Mouse (Mus musculus): Measurements from ENCODE around the gene Ndufb11. TPM values are rescaled to one million over a fixed set of nuclear protein-coding genes. Genes with fewer than 3 reads are reported as not detected.

The Ndufb11 gene
- 65.7 and 81.8 TPM in 2 replicates for polyA plus RNA-seq (2012; rRNA removed; ENCODE audit: low replicate concordance)

DNA sequence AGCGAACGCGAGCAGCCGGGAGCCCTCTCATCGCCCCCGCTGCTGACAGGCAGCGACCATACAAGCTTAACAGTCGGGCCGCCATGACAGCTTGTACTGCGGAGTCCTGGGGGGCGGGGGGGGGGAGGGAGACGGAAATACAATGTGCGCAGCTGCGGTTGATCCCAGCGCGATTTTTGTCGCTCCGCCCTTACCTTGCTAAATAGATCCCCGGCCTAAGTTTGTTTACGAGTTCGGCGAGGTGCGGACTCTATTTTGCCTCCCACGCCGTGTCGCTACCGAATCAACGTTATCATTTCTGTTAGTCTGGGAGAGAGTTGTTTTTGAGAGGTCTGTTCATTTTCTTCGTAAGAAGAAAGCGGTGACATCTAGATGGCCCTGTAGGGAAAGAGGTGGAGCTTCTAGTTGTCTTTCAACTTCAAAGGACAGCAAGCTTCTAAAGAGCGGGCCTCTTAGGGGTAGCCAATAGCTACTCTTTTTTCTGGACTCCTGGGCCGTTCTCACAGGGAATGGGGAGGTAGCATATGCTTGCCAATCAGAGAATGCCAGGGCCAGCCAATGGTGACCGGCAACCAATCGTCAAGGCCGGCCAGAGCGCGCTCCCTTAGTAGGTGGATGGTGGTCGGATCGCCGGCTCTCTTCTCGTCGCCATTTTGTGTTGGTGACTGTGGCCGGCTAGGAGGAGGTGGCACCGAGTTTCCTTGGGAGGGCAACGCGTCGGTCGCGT, at the start of gene Ndufb11, which contains the start of gene Rbm10:
Gene Ndufb11 (minus strand): TSS at position 444 of the 727 bp plus-strand sequence.
Gene Rbm10 (plus strand): TSS at position 328 of the 727 bp plus-strand sequence.

DNA sequence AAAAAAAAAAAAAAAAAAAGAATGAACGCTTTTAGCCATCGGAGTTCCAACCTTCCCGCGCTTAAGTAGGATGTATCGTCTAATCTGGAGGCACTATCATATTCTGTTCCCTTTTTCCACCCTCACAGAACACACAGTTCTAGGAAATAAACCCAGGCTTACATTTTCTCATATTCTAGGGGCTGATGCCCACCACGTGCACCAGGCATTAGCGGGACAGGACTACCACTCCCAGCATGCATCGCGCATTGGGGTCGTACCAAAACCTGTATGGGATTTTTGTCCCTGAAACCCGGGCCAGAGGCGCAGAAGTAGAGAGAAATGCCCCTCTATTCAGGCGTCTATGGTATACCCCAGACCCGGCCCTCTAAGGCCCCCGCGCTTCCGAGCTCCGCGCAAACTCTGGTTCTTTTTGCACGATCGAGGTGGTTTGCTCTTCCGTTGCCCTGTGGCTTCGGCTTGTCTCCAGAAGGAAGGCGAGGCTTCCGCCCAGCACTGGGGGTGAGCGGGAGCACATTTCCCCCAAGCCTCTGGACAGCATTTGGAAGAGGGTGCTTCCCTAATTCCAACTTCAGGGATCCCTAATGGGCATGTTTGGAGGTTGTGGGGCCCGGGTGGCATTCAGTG, 40.7 kb upstream of the Ndufb11 start, which contains the start of gene Uba1:
Gene Uba1 (plus strand): TSS at position 301 of the 627 bp plus-strand sequence.

Other genes starting within 250 kb of the Ndufb11 start
- gene Jade3, start 191.9 kb downstream of the Ndufb11 start, polyA plus RNA-seq (2012; rRNA removed; ENCODE audit: low replicate concordance), result 0.14 and 0.19 TPM in 2 replicates
- 0.08 and 0.14 TPM in 2 replicates for gene Rgn, start 67.8 kb downstream of the Ndufb11 start, polyA plus RNA-seq (2012; rRNA removed; ENCODE audit: low replicate concordance)
- gene Rbm10, start 116 bp downstream of the Ndufb11 start, polyA plus RNA-seq (2012; rRNA removed; ENCODE audit: low replicate concordance), result 35.0 and 43.5 TPM in 2 replicates
- 215 and 226 TPM in 2 replicates for gene Uba1, start 40.7 kb upstream of the Ndufb11 start, polyA plus RNA-seq (2012; rRNA removed; ENCODE audit: low replicate concordance)
- gene Cdk16, start 70.3 kb upstream of the Ndufb11 start, polyA plus RNA-seq (2012; rRNA removed; ENCODE audit: low replicate concordance), result 125 and 166 TPM in 2 replicates
- 1.5 and 1.6 TPM in 2 replicates for gene Usp11, start 86.3 kb upstream of the Ndufb11 start, polyA plus RNA-seq (2012; rRNA removed; ENCODE audit: low replicate concordance)
- 167 and 190 TPM in 2 replicates for gene Araf, start 180.2 kb upstream of the Ndufb11 start, polyA plus RNA-seq (2012; rRNA removed; ENCODE audit: low replicate concordance)